Mouse (Mus musculus): ENCODE measurements at regions not wholly inside any gene's neighbourhood (a gene's known extent, or its start where the extent isn't known, plus 50 kb on each side); places are given as distances from the start of the nearest gene placed in this dataset.

GRCm38 (mm10) chr17:7578003-7578402, 192.7 kb upstream of the Unc93a2 start:
- ATAC-seq (ENCODE audit: low FRiP score): no peak
- Histone ChIP-seq H3K4me1 (no peaks in the 10 kb centered on the region), H3K4me3 (replicated peaks) (no peak overlapping the region), H3K9me3 (replicated peaks) (no peaks in the 10 kb centered on the region), H3K36me3 (no peaks in the 10 kb centered on the region), H3K27me3 (replicated peaks) (no peaks in the 10 kb centered on the region), H3K4me2 (no peak overlapping the region), H3K27ac (replicated peaks) (no peak overlapping the region), H3K9ac (replicated peaks) (no peak overlapping the region)
- 94% methylated on average over 8 of the region's 8 CpGs for WGBS

GRCm38 (mm10) chr17:7577227-7577626, 192.0 kb upstream of the Unc93a2 start:
- no peak for ATAC-seq (ENCODE audit: low FRiP score)

GRCm38 (mm10) chr17:7571481-7571880, 186.2 kb upstream of the Unc93a2 start:
- H3K36me3 ChIP-seq: no peaks in the 10 kb centered on the region
- 93% methylated on average over 3 of the region's 3 CpGs for WGBS
- no peaks in the 10 kb centered on the region for H3K9me3 ChIP-seq (replicated peaks)
- no peak for ATAC-seq (ENCODE audit: low FRiP score)
- H3K27me3 ChIP-seq (replicated peaks): no peaks in the 10 kb centered on the region
- H3K27ac ChIP-seq (replicated peaks): no peak overlapping the region
- H3K4me3 ChIP-seq (replicated peaks): no peak overlapping the region
- no peak overlapping the region for H3K9ac ChIP-seq (replicated peaks)
- H3K4me2 ChIP-seq: no peak overlapping the region
- H3K4me1 ChIP-seq: no peaks in the 10 kb centered on the region

More at GRCm38 (mm10) chr17:7577227-7577626, 192.0 kb upstream of the Unc93a2 start:
- Histone ChIP-seq H3K4me3 (replicated peaks) (no peak overlapping the region), H3K9me3 (replicated peaks) (no peaks in the 10 kb centered on the region), H3K4me2 (no peak overlapping the region), H3K4me1 (no peaks in the 10 kb centered on the region), H3K27me3 (replicated peaks) (no peaks in the 10 kb centered on the region), H3K27ac (replicated peaks) (0 out of 2 replicates have a peak overlapping the region, but pooled peaks have one; percentile 33), H3K36me3 (no peaks in the 10 kb centered on the region), H3K9ac (replicated peaks) (no peak overlapping the region)
- 74% methylated on average over 4 of the region's 4 CpGs for WGBS

- Histone ChIP-seq H3K9me3 (replicated peaks) (no peaks in the 10 kb centered on the region), H3K27ac (replicated peaks) (no peak overlapping the region), H3K4me3 (replicated peaks) (no peak overlapping the region), H3K36me3 (no peaks in the 10 kb centered on the region), H3K27me3 (replicated peaks) (no peaks in the 10 kb centered on the region), H3K4me1 (no peaks in the 10 kb centered on the region), H3K4me2 (no peak overlapping the region), H3K9ac (replicated peaks) (no peak overlapping the region)
- ATAC-seq (ENCODE audit: low FRiP score): no peak
- 93% methylated on average over 5 of the region's 5 CpGs for WGBS
Measured at GRCm38 (mm10) chr17:7568482-7568881, 183.2 kb upstream of the Unc93a2 start.

- H3K4me3 ChIP-seq (replicated peaks): no peak overlapping the region
- no peaks in the 10 kb centered on the region for H3K36me3 ChIP-seq
- H3K27ac ChIP-seq (replicated peaks): no peak overlapping the region
- H3K4me2 ChIP-seq: no peak overlapping the region
- ATAC-seq (ENCODE audit: low FRiP score): no peak
- H3K9ac ChIP-seq (replicated peaks): no peak overlapping the region
- WGBS: 85% methylated on average over 2 of the region's 2 CpGs
- H3K27me3 ChIP-seq (replicated peaks): no peaks in the 10 kb centered on the region
- H3K4me1 ChIP-seq: no peaks in the 10 kb centered on the region
- no peaks in the 10 kb centered on the region for H3K9me3 ChIP-seq (replicated peaks)
Measured at GRCm38 (mm10) chr17:7565771-7566170, 180.5 kb upstream of the Unc93a2 start.

GRCm38 (mm10) chr17:7562940-7563339, 177.7 kb upstream of the Unc93a2 start:
- 28% methylated on average over 8 of the region's 8 CpGs for WGBS
- Histone ChIP-seq H3K9me3 (replicated peaks) (no peaks in the 10 kb centered on the region), H3K36me3 (no peaks in the 10 kb centered on the region), H3K4me1 (no peaks in the 10 kb centered on the region), H3K4me2 (no peak overlapping the region), H3K9ac (replicated peaks) (no peak overlapping the region), H3K4me3 (replicated peaks) (no peak overlapping the region), H3K27ac (replicated peaks) (no peak overlapping the region), H3K27me3 (replicated peaks) (no peaks in the 10 kb centered on the region)
- no peak for ATAC-seq (ENCODE audit: low FRiP score)

- H3K27me3 ChIP-seq (replicated peaks): no peaks in the 10 kb centered on the region
- H3K27ac ChIP-seq (replicated peaks): no peak overlapping the region
- H3K9ac ChIP-seq (replicated peaks): no peak overlapping the region
- 94% methylated on average over 2 of the region's 2 CpGs for WGBS
- no peaks in the 10 kb centered on the region for H3K36me3 ChIP-seq
- no peaks in the 10 kb centered on the region for H3K4me1 ChIP-seq
- H3K4me2 ChIP-seq: no peak overlapping the region
- H3K9me3 ChIP-seq (replicated peaks): no peaks in the 10 kb centered on the region
- no peak overlapping the region for H3K4me3 ChIP-seq (replicated peaks)
- no peak for ATAC-seq (ENCODE audit: low FRiP score)
Measured at GRCm38 (mm10) chr17:7548456-7548855, 163.2 kb upstream of the Unc93a2 start.

GRCm38 (mm10) chr17:7538402-7539087, 153.3 kb upstream of the Unc93a2 start:
- Histone ChIP-seq H3K4me1 (no peaks in the 10 kb centered on the region), H3K36me3 (no peaks in the 10 kb centered on the region), H3K4me3 (replicated peaks) (no peak overlapping the region), H3K27ac (replicated peaks) (no peak overlapping the region), H3K9ac (replicated peaks) (no peak overlapping the region), H3K4me2 (no peak overlapping the region), H3K27me3 (replicated peaks) (no peaks in the 10 kb centered on the region), H3K9me3 (replicated peaks) (no peaks in the 10 kb centered on the region)
- WGBS: 81% methylated on average over 4 of the region's 4 CpGs
- ATAC-seq (ENCODE audit: low FRiP score): no peak

- no peak overlapping the region for H3K9ac ChIP-seq (replicated peaks)
- WGBS: 75% methylated on average over 7 of the region's 7 CpGs
- no peaks in the 10 kb centered on the region for H3K36me3 ChIP-seq
- no peak overlapping the region for H3K4me2 ChIP-seq
- H3K27me3 ChIP-seq (replicated peaks): no peaks in the 10 kb centered on the region
- H3K4me1 ChIP-seq: no peaks in the 10 kb centered on the region
- H3K9me3 ChIP-seq (replicated peaks): no peaks in the 10 kb centered on the region
- H3K27ac ChIP-seq (replicated peaks): no peak overlapping the region
- no peak overlapping the region for H3K4me3 ChIP-seq (replicated peaks)
- no peak for ATAC-seq (ENCODE audit: low FRiP score)
Measured at GRCm38 (mm10) chr17:7537618-7538266, 152.5 kb upstream of the Unc93a2 start.

- H3K4me3 ChIP-seq (replicated peaks): no peak overlapping the region
- 94% methylated on average over 5 of the region's 5 CpGs for WGBS
Measured at GRCm38 (mm10) chr17:7537210-7537609, 151.9 kb upstream of the Unc93a2 start.

GRCm38 (mm10) chr17:7534386-7535059, 149.3 kb upstream of the Unc93a2 start:
- no peaks in the 10 kb centered on the region for H3K9me3 ChIP-seq (replicated peaks)
- WGBS: 95% methylated on average over 6 of the region's 6 CpGs
- H3K4me1 ChIP-seq: no peaks in the 10 kb centered on the region
- H3K27me3 ChIP-seq (replicated peaks): no peaks in the 10 kb centered on the region
- no peak overlapping the region for H3K4me2 ChIP-seq
- H3K4me3 ChIP-seq (replicated peaks): no peak overlapping the region
- H3K36me3 ChIP-seq: no peaks in the 10 kb centered on the region
- H3K27ac ChIP-seq (replicated peaks): no peak overlapping the region
- no peak for ATAC-seq (ENCODE audit: low FRiP score)
- H3K9ac ChIP-seq (replicated peaks): no peak overlapping the region

More at GRCm38 (mm10) chr17:7537210-7537609, 151.9 kb upstream of the Unc93a2 start:
- Histone ChIP-seq H3K4me1 (no peaks in the 10 kb centered on the region), H3K27ac (replicated peaks) (no peak overlapping the region), H3K4me2 (no peak overlapping the region), H3K27me3 (replicated peaks) (no peaks in the 10 kb centered on the region), H3K36me3 (no peaks in the 10 kb centered on the region), H3K9ac (replicated peaks) (no peak overlapping the region), H3K9me3 (replicated peaks) (no peaks in the 10 kb centered on the region)
- no peak for ATAC-seq (ENCODE audit: low FRiP score)

- H3K4me1 ChIP-seq: no peaks in the 10 kb centered on the region
- H3K36me3 ChIP-seq: no peaks in the 10 kb centered on the region
- H3K4me2 ChIP-seq: no peak overlapping the region
- H3K27me3 ChIP-seq (replicated peaks): no peaks in the 10 kb centered on the region
- H3K4me3 ChIP-seq (replicated peaks): no peak overlapping the region
- 75% methylated on average over 2 of the region's 2 CpGs for WGBS
- no peak for ATAC-seq (ENCODE audit: low FRiP score)
- H3K27ac ChIP-seq (replicated peaks): no peak overlapping the region
- H3K9ac ChIP-seq (replicated peaks): no peak overlapping the region
- H3K9me3 ChIP-seq (replicated peaks): no peaks in the 10 kb centered on the region
Measured at GRCm38 (mm10) chr17:7533552-7533951, 148.3 kb upstream of the Unc93a2 start.
